Mouse (Mus musculus) left cerebral cortex, adult 2 months (tissue): ENCODE data around the gene Tnks2. TPM values are rescaled to one million over a fixed set of nuclear protein-coding genes. Genes with fewer than 3 reads are reported as not detected.

ENCODE experiments used
- DNase-seq, 2 experiments: peaks; one replicate each; pipeline ENCODE4 v3.0.0; 2021 to 2022; ENCODE audit warnings: low spot score in 2 of 2, mixed read lengths in 1 of 2; ENCODE audit errors: extremely low spot score in 1 of 2
- H3K27ac ChIP-seq: fragments of 200-600 bp; 2 replicates; pipeline ENCODE4 v1.8.1; 2022
- H3K4me3 ChIP-seq: fragments of 200-600 bp; 2 replicates; pipeline ENCODE4 v1.8.1; 2022
- CTCF ChIP-seq: fragments of 200-600 bp; IDR thresholded peaks from 2 replicates; pipeline ENCODE4 v1.8.1; 2022; ENCODE audit warnings: antibody characterized with exemption, mild to moderate bottlenecking, moderate library complexity
- intact Hi-C: fragments of 180-260 bp; cut with DNase I; formaldehyde crosslinking; loops from one replicate; pipeline ENCODE4 v1.15.1; 2025
- total RNA-seq, 2 experiments: library from RNA; stranded (reverse); gene quantifications; 2 replicates each; pipeline ENCODE4 v1.2.3; 2021

Tnks2 gene
- total RNA-seq, 2 experiments from 2014 or later: 109 to 124 TPM

GRCm38 (mm10) chr19:36926553-36927236, 92.7 kb downstream of the Tnks2 start:
- no peak for TF ChIP-seq CTCF
- DNase-seq: no peak
- intact Hi-C loops: loop anchor here (10.0 kb wide), 2 partner anchors 338 to 812 kb away; no protein-coding TSS in a partner anchor
- Histone ChIP-seq H3K4me3 (peak overlapping the region; percentile 91), H3K27ac (peak overlapping the region; percentile 70)

GRCm38 (mm10) chr19:36927800-36928361, 93.8 kb downstream of the Tnks2 start:
- Histone ChIP-seq H3K4me3 (peak overlapping the region; percentile 91; the same call in 1 of the 2 replicates), H3K27ac (no peak overlapping the region)
- no peak for TF ChIP-seq CTCF
- intact Hi-C loops: loop anchor here (10.0 kb wide), 2 partner anchors 337 to 813 kb away; no protein-coding TSS in a partner anchor
- no peak for DNase-seq

- no peak overlapping the region for H3K4me3 ChIP-seq
- no peak for DNase-seq
- no peak for TF ChIP-seq CTCF
- H3K27ac ChIP-seq: no peak overlapping the region
- intact Hi-C loops: loop anchor here (10.0 kb wide), 2 partner anchors 335 to 815 kb away; no protein-coding TSS in a partner anchor
These were observed 95.8 kb downstream of the Tnks2 start for GRCm38 (mm10) chr19:36929816-36930215.

GRCm38 (mm10) chr19:36932097-36932496, 98.1 kb downstream of the Tnks2 start:
- intact Hi-C loops: no loop called here

GRCm38 (mm10) chr19:36932613-36933012, 98.6 kb downstream of the Tnks2 start:
- no peak for TF ChIP-seq CTCF
- DNase-seq: no peak
- H3K27ac ChIP-seq: no peak overlapping the region
- intact Hi-C loops: no loop called here
- no peak overlapping the region for H3K4me3 ChIP-seq

More at GRCm38 (mm10) chr19:36932097-36932496, 98.1 kb downstream of the Tnks2 start:
- no peak overlapping the region for H3K27ac ChIP-seq
- TF ChIP-seq CTCF: no peak
- no peak for DNase-seq
- no peak overlapping the region for H3K4me3 ChIP-seq

- no peak for TF ChIP-seq CTCF
- Histone ChIP-seq H3K4me3 (no peak overlapping the region), H3K27ac (no peak overlapping the region)
- intact Hi-C loops: no loop called here
- DNase-seq: no peak
These were observed 102.3 kb downstream of the Tnks2 start for GRCm38 (mm10) chr19:36936285-36936684.

GRCm38 (mm10) chr19:36938008-36938407, 104.0 kb downstream of the Tnks2 start:
- no peak for TF ChIP-seq CTCF
- H3K27ac ChIP-seq: no peak overlapping the region
- no peak overlapping the region for H3K4me3 ChIP-seq
- intact Hi-C loops: no loop called here
- DNase-seq: no peak

- no peak overlapping the region for H3K4me3 ChIP-seq
- DNase-seq: no peak
- no peak overlapping the region for H3K27ac ChIP-seq
- TF ChIP-seq CTCF: no peak; the same call in 1 of the 2 replicates
- intact Hi-C loops: no loop called here
These were observed 106.0 kb downstream of the Tnks2 start for GRCm38 (mm10) chr19:36940064-36940463.

Other genes with a start within 250 kb of the Tnks2 start
- gene Ppp1r3c, start 97.6 kb upstream of the Tnks2 start, total RNA-seq: 10 to 100 TPM; 48.4 to 58.1 TPM
- gene Fgfbp3, start 85.4 kb downstream of the Tnks2 start, total RNA-seq: 1 to 10 TPM; 6.5 to 8.9 TPM
- 10 to 100 TPM; 31.0 to 35.6 TPM for gene Btaf1, start 91.8 kb downstream of the Tnks2 start, total RNA-seq